Mouse (Mus musculus): ENCODE measurements around the gene Mrpl49.

DNA sequence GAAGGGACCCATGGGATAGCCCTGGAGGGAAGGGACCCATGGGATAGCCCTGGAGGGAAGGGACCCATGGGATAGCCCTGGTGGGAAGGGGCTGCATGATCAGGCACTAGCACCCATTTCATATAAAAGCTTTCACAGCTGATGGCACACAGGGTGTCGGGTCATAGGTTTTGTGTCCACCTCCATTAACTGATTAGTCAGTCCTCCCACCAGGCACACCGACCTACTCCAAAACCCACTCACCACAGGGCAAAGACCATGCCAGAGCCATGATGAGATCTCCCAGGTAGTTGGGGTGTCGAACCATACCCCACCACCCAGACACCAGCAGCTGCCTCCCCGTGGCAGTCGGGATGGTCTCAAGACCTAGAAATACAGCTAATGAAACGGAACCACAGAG lies 5.5 kb upstream of the Mrpl49 start:
- TF ChIP-seq CTCF (conservative IDR thresholded peaks at IDR 0.05; ENCODE audit: insufficient read depth, insufficient read length, low read depth, low read length), result no peak
- TF ChIP-seq POLR2A (IDR thresholded peaks at IDR 0.05; ENCODE audit: low read depth, low read length), result no peak

Measured in kidney, adult 2 months (tissue).